Mouse (Mus musculus): ENCODE data around the gene Saa1.

The Saa1 gene

GRCm38 (mm10) chr7:46716897-46717296 lies 25.9 kb downstream of the Saa1 start:
- DNase-seq = no peak

GRCm38 (mm10) chr7:46715600-46715999 lies 27.2 kb downstream of the Saa1 start, which contains the start of gene Saa3:
Gene Saa3, minus strand, starts transcription at chr7:46715700.
- DNase-seq = no peak

DNA sequence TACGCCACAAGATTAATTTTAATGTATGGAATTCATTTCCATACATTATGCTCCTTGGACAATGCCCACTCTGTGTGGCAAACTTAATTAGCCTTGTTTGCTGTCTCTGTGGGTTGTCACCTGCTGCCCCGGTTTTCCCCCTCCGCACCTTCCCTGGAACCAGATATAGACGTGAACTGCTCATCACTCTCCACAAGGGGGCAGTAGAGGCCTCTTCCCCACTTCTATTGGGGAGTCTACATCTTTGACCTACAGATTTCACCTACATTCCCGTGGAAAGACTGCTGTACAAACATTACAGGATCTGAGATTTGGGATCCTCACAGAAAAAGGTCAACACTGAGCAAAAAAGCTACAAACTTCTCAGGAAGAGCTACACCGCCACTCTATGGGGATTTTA lies 28.3 kb downstream of the Saa1 start:
- DNase-seq = peak; percentile 72

DNA sequence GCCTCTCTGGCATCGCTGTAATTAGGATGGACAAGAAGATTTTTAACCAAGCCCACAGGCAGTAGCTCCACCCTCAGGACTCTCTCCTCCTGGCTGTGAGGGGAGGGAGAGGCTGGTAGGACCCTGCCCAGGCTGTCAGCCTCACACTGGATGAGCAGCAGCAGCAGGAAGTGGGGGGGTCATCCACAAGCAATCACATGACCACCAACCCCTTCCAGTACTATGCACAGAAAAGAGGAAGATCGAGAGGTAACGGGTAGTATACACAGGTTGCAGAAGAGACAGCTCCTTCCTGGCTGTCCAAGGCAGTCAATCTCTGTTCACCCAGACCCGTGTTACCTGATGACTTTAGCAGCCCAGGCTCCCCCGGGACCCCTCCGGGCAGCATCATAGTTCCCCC lies 30.5 kb downstream of the Saa1 start:
- no peak for DNase-seq

DNA sequence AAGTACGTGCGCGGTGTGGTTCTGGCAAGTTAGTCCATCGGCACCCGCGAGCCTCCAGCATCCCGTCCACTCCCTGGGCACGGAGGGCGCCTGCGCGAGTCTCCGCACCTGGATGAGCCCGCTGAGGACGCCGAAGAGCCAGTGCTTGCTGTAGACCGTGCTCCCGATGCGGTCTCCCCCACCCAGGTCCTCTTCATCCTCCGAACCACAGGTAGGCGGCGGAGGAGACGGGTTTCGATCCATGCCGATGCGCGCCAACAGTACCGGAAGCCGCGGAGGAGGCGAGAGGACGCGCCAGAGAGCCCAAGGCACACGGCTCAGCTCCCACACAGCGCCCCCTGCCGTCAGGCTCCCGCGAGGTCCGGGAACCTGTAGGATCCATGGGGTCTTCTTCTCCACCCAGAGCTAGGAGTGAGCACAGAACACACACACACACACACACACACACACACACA lies 32.4 kb downstream of the Saa1 start, which contains the start of gene Saal1:
Saal1 (minus strand) TSS at position 291 of the 455 bp plus-strand sequence.
- DNase-seq = peak; percentile 88

- DNase-seq = no peak
Measured at GRCm38 (mm10) chr7:46700521-46701025, 42.2 kb downstream of the Saa1 start.

DNA sequence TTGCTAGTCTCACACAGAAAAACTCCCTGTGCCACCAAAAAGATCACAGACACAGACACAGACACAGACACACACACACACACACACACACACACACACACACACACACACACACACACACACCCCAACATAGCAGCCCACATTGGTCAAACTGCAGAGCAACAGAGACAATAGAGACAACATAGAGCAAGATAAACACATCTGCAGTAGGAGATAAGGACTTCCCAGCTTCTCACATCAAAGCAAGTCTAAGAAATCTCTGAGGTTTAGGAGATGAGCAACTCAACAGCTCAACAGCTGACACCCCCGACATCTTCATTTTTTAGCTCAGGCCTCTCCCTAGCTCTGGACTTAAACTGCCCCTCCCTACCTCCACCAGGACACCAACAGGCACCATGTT lies 46.0 kb downstream of the Saa1 start:
- no peak for DNase-seq

Measured in thymus, postnatal 25 days (tissue).